Mouse (Mus musculus) heart, embryonic 16.5 days (tissue): ENCODE results near the gene Rtn1. TPM values are rescaled to one million over a fixed set of nuclear protein-coding genes. Genes with fewer than 3 reads are reported as not detected.

Experiments used
- ATAC-seq: fragments of 200-750 bp; cut with Nextera tagmentation; replicated peaks from 2 replicates; pipeline ENCODE4 v1.8.0; 2017; ENCODE audit warnings: moderate number of reproducible peaks; ENCODE audit not compliant: insufficient read depth, low FRiP score; ENCODE audit errors: extremely low read depth
- H3K27ac ChIP-seq: fragments of 300-500 bp; sonication (generic); 2 replicates; pipeline ENCODE4 v1.5.1; 2014; ENCODE audit warnings: mild to moderate bottlenecking, low read length, control low read depth, moderate library complexity
- H3K27me3 ChIP-seq: fragments of 300-500 bp; sonication (generic); 2 replicates; pipeline ENCODE4 v1.6.1; 2014; ENCODE audit warnings: low read length, mixed read lengths; ENCODE audit not compliant: control insufficient read depth, insufficient read depth
- H3K36me3 ChIP-seq: fragments of 300-500 bp; sonication (generic); 2 replicates; pipeline ENCODE4 v1.6.1; 2014; ENCODE audit not compliant: control insufficient read depth, insufficient read depth
- H3K4me1 ChIP-seq: fragments of 300-500 bp; sonication (generic); 2 replicates; pipeline ENCODE4 v1.6.1; 2014; ENCODE audit warnings: low read length, mixed read lengths; ENCODE audit not compliant: control insufficient read depth, insufficient read depth
- H3K4me2 ChIP-seq: fragments of 300-500 bp; sonication (generic); 2 replicates; pipeline ENCODE4 v1.6.1; 2014; ENCODE audit warnings: low read depth, mild to moderate bottlenecking, control low read depth, low read length
- H3K4me3 ChIP-seq: fragments of 300-500 bp; sonication (generic); 2 replicates; pipeline ENCODE4 v1.5.1; 2014; ENCODE audit warnings: mild to moderate bottlenecking, control low read depth, low read length
- H3K9ac ChIP-seq: fragments of 300-500 bp; sonication (generic); 2 replicates; pipeline ENCODE4 v1.6.1; 2014; ENCODE audit warnings: low read length, control low read depth
- H3K9me3 ChIP-seq: fragments of 300-500 bp; sonication (generic); replicated peaks from 2 replicates; pipeline ENCODE4 v1.6.1; 2016; ENCODE audit warnings: low read length; ENCODE audit not compliant: control insufficient read depth
- WGBS: fragments of 180-500 bp; shearing (Covaris S2); extraction: QIAGEN DNeasy Blood & Tissue Kit; methylation state at CpG from one replicate; pipeline ENCODE4 v1.1.7; 2014; 5-methylcytosine and 5-hydroxymethylcytosine counted together
- polyA plus RNA-seq: library from polyadenylated mRNA; unstranded; fragments of >200 nt; fragmentation: Nextera tagmentation; extraction: Ambion mirVana; gene quantifications from 2 replicates; pipeline ENCODE4 v1.2.1, GENCODE M21; 2015

Gene Rtn1
- polyA plus RNA-seq, 1 experiment from 2014 or later = 10.1 TPM

DNA sequence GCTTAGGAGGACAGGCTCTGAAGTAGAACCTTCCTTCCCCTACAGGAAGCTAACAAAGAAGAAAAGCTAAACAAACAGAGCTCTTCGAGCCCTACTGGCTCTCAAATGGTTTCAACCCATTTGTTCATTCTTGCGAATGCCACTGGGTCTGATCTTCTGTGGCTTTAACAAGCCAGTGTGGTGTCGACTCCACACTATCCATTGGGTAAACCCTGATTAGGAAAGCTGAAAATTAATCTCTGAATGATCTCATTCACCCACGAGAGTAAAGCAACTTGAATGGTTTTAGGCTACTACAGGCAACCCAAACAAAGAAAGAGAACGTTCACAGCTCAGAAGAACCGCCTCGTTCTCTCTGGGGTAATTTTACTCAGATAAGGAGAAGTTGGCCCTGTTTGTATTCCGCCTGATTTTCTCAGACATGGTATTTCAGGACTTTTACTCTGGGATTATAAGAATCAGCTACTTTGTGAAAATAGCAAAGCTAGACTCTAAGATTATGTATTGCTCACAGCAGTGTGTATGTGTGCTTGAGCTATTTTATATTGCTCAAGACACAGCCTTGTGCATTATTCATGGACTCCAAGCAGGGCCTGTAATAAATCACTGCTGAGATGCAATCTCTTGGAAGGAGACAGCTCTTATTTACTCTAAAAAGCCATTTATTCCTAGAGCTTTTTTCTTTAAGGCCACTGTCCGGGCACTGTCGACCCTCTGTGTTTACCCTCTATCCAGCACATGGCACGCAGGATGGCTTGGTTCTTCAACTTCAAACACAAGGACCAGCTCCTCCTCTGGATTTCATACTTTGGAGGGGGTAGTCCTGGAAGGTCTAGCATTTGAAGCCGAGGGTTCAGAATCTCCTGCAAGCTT, 43.4 kb downstream of the Rtn1 start:
- H3K9ac ChIP-seq = no peak overlapping the region
- WGBS = 55% methylated on average over 12 of the region's 12 CpGs
- no peaks in the 10 kb centered on the region for H3K36me3 ChIP-seq
- H3K9me3 ChIP-seq = no peaks in the 10 kb centered on the region
- H3K27ac ChIP-seq = no peak overlapping the region
- H3K4me1 ChIP-seq = no peaks in the 10 kb centered on the region
- no peak overlapping the region for H3K4me3 ChIP-seq
- no peaks in the 10 kb centered on the region for H3K27me3 ChIP-seq
- H3K4me2 ChIP-seq = no peak overlapping the region
- ATAC-seq = no peak

DNA sequence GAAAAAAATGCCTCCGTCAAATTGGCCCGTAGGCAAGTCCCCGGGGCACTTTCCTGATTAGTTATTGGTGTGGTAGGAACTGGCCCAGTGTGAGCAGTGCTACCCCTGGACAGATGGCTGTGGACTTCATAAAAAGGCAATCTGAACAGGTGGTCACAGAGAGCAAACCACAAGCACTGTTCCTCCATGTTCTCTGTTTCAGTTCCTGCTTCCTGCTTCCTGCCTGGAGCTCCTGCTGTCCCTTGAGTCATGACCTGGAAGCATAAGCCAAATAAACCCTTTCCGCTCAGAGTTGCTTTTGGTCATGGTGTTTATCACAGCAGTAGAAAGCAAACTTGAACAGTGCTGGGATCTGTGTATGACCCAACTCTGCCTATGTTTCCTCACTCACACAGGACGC, 44.3 kb downstream of the Rtn1 start:
- no peak overlapping the region for H3K9ac ChIP-seq
- H3K4me1 ChIP-seq = no peaks in the 10 kb centered on the region
- H3K4me3 ChIP-seq = no peak overlapping the region
- H3K27me3 ChIP-seq = no peaks in the 10 kb centered on the region
- 89% methylated on average over 5 of the region's 5 CpGs for WGBS
- H3K36me3 ChIP-seq = no peaks in the 10 kb centered on the region
- no peaks in the 10 kb centered on the region for H3K9me3 ChIP-seq
- H3K27ac ChIP-seq = no peak overlapping the region
- no peak for ATAC-seq
- no peak overlapping the region for H3K4me2 ChIP-seq

DNA sequence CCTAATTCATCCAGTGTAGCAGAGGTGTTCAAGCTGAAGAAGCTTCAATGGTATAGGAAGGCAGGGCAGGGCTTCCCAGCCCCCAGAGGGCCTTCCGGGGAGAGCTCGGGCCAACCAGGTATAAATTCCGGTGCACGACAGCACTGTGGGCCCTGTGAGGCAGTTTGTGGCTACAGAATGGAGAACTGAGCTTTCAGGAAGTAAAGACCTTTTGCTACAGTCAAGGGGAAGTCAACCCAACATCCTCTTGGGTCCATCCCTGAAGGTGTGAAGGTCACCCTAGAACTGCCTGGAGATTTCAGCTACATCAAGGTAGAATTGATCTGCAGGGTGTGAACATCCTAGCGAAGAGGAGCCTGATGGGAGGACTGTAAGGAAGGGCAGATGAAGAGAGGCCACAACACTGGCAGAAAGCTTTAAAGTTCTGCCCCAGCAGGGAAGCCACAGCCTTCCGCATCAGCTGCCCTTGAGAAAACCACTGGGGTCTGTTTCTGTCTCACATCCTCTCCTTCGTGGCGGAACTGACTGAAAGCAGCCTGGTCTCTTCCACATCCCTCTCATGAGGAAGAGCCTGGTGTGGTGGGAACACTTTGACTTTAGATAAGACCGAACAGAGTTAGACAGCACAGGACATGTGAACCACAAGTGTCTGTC, 47.0 kb downstream of the Rtn1 start:
- Histone ChIP-seq H3K9me3 (no peaks in the 10 kb centered on the region), H3K36me3 (no peaks in the 10 kb centered on the region), H3K27me3 (no peaks in the 10 kb centered on the region), H3K4me2 (no peak overlapping the region), H3K9ac (no peak overlapping the region), H3K27ac (no peak overlapping the region), H3K4me3 (no peak overlapping the region), H3K4me1 (no peaks in the 10 kb centered on the region)
- 57% methylated on average over 9 of the region's 9 CpGs for WGBS
- ATAC-seq = no peak

DNA sequence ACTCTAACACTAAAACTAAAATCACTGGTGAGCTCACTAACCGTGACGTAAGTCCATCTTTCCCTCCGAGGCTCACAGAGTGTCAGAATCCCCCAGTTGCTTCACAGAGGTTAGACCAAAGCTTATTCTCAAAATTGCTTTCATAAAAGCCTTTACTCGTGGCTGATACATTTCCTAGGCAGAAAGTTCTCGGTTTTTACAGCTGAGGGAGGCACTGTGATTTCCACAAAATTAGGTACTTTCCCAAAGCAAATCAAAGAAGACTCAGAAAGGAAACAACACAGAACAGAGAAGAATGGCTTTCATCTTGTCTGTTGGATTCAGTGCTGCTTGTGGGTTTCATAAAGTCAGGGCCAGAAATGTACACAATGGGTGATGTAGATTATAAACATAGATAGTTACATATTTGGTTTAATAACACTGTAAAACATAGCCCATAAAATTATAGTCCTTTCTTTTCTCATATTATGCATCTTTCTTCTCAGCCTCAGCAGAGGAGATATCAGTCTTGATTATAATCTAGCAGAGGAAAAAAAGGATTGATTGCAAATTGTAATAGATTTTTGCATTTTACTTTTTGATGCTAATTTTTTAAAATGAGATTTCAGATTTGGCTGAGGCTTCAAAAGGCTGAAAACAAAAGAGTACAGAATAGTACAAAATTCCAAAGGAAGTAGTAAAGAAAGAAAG, 47.8 kb downstream of the Rtn1 start:
- no peak overlapping the region for H3K4me3 ChIP-seq
- no peak for ATAC-seq

DNA sequence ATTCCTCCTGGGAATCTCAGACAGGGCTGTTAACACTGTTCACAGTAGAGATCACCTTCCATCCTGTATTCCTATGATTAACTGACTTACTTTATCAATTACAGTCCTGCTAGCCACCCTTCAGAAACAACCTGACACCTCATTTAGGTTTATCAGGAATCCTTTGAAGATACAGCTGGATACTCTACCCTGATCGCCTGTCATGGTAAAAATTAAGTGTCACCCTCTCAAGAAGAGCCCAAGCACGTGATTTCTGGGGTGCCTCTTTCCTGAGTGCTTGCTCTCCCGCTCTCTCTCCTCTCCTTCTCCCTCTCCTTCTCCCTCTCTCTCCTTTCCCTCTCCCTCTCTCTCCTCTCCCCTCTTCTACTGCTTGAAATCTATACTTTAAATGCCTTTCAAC, 49.0 kb downstream of the Rtn1 start:
- WGBS = 31% methylated on average over 3 of the region's 3 CpGs
- Histone ChIP-seq H3K36me3 (no peaks in the 10 kb centered on the region), H3K27me3 (no peaks in the 10 kb centered on the region), H3K4me1 (no peaks in the 10 kb centered on the region), H3K4me2 (no peak overlapping the region), H3K9ac (no peak overlapping the region), H3K9me3 (no peaks in the 10 kb centered on the region), H3K27ac (no peak overlapping the region), H3K4me3 (no peak overlapping the region)
- no peak for ATAC-seq

More for the DNA sequence above, 47.8 kb downstream of the Rtn1 start:
- Histone ChIP-seq H3K27ac (no peak overlapping the region), H3K4me2 (no peak overlapping the region), H3K27me3 (no peaks in the 10 kb centered on the region), H3K9ac (no peak overlapping the region), H3K9me3 (no peaks in the 10 kb centered on the region), H3K36me3 (no peaks in the 10 kb centered on the region), H3K4me1 (no peaks in the 10 kb centered on the region)
- 76% methylated on average over 5 of the region's 5 CpGs for WGBS

DNA sequence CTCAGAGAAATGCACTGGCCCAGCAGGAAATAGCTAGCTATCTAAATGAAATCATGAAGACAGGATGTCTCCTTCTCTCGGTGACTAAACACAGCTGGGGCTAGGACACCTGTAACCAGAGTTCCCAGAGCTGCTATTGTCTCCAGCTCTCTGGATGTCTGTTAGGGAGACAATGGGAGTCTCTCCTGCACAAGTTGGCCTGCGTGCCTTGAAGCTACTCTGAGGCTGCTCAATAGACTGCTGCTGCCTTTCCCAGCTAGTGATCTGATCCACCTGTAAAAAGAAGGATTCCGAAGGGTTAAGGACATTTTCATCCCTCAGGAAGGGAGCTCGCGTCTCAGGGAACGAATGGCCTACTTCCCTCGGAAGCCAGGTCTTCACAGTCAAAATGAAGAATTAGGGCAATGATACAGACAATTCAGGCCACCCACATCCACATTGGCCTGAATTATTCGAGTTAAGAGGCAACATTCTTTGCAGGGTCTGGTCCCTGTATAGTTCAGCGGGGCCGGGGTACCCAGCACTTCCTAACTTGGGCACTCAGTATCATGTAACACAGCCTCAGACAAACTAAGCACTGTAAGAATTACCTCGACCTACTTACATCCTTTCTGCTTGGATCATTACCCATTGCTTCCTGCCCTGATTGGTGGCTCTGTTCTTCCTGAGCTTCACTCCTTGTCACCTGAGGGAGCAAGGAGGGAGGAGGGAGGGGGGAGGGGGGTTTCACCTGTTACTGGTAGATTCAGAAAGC, 51.0 kb downstream of the Rtn1 start:
- no peaks in the 10 kb centered on the region for H3K27me3 ChIP-seq
- ATAC-seq = no peak
- H3K27ac ChIP-seq = no peak overlapping the region
- H3K9me3 ChIP-seq = no peaks in the 10 kb centered on the region
- no peak overlapping the region for H3K9ac ChIP-seq
- H3K36me3 ChIP-seq = no peaks in the 10 kb centered on the region
- WGBS = 61% methylated on average over 11 of the region's 11 CpGs
- no peak overlapping the region for H3K4me2 ChIP-seq
- no peaks in the 10 kb centered on the region for H3K4me1 ChIP-seq
- H3K4me3 ChIP-seq = no peak overlapping the region

DNA sequence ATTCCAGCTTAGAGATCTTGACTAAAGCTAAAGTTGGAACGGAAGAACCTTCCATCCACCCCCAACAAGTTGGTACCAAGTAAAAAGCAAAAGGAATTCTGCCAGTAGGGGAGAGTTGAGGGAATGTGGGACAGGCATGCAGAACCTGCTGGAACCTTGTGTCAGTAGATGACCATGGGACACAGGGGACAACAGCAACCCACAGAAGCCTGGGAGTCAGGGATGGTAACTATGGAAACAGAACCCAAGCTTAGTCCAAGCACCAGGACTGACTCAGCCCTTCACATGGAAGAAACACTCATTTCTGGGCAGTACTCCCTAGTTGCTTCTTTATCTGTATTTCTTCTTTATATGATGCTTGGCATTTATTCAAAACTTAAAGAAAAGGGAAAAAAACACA, 54.6 kb downstream of the Rtn1 start:
- Histone ChIP-seq H3K27ac (no peak overlapping the region), H3K4me2 (no peak overlapping the region), H3K4me3 (no peak overlapping the region), H3K4me1 (no peaks in the 10 kb centered on the region), H3K9ac (no peak overlapping the region), H3K27me3 (no peaks in the 10 kb centered on the region), H3K36me3 (no peaks in the 10 kb centered on the region), H3K9me3 (no peaks in the 10 kb centered on the region)
- no peak for ATAC-seq
- 80% methylated on average over 1 of the region's 1 CpGs for WGBS

DNA sequence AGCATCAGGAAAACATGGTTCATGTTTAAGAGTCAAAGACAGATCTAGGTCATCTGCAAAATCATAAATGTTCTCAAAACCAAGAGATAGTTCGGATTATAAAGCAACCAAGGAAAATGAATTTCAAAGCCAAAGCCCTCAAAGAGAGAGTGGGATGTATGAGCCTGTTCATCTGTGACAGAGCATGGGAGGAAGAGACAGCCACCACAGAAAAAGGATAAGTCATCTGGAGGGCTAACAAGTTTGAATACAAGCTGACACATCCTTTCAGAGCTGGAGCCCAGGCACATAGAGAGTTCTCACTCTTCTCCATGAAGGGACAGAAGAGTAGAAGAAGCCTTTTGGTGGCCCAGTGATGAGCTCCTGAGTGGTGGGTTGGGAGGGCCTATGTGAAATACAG, 55.3 kb downstream of the Rtn1 start:
- H3K4me1 ChIP-seq = no peaks in the 10 kb centered on the region
- WGBS = 79% methylated on average over 1 of the region's 1 CpGs
- no peaks in the 10 kb centered on the region for H3K36me3 ChIP-seq
- H3K4me2 ChIP-seq = no peak overlapping the region
- no peaks in the 10 kb centered on the region for H3K9me3 ChIP-seq
- no peak overlapping the region for H3K9ac ChIP-seq
- no peak for ATAC-seq
- no peaks in the 10 kb centered on the region for H3K27me3 ChIP-seq
- no peak overlapping the region for H3K27ac ChIP-seq
- H3K4me3 ChIP-seq = no peak overlapping the region
